Mouse (Mus musculus) CD4-positive, CD25-positive, alpha-beta regulatory T cell, adult 2 months (primary cell): Measurements from ENCODE around the gene Stx18.

Experiments
- DNase-seq: peaks from one replicate; pipeline ENCODE4 v3.0.0-alpha.2; 2012; ENCODE audit warnings: low read depth, low spot score

The Stx18 gene

DNA sequence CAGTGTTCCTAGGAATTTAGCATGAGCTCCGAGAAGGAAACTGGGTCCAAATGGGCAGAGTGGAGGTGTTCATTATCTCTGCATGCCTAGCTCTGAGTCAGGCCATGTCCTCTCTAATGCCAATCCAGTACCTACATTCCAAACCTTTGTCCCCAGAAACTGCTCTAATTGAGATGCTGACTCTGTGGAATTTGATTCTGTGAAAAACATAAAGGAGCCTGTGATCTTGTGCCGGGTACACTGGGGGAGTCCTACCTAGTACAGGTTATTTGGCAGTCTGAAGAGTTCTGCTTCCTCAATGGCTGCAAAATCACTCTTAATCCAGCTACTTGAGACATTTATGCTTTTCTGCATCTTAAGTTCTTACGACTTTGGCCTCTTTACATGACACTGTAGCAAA, 40.0 kb downstream of the Stx18 start:
- DNase-seq, result no peak

DNA sequence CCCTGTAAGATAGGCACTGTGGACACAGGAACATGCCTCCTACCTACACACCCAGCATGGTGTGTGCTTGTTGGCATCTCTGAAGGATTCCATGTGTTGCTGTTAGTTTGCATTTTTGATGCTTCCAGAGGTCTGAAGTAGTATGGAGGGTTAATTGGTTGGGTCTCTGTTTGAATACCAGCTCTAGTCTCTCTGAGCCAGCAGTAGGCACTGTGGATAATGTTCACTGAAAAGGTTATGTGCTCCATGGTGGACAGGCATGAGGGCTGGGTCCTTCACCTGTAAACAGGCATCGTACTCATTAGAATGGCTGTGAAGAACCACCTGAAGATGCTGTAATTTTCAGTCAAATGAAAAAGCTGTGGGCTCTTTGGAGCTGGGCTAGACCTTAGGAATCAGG, 41.9 kb downstream of the Stx18 start:
- DNase-seq, result no peak

DNA sequence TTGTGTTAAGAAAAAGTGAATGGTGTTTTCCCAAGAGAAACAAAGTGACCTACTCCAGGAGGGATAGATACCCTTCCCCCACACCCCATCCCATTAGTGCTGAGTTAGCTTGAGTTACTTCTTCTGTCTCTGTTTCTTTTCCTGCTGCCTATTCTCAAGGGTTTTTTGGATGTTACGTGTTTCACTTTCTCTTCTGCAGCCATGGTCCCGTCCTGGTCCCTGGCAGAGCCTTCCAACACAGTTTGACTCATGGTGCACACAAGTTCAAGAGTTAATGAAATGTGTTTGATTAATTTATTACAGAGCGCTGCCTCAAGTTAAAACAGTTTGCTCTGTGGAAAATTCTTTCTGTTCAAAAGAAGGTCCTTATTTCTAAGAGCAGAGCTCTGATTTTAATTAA, 44.0 kb downstream of the Stx18 start:
- DNase-seq, result no peak

DNA sequence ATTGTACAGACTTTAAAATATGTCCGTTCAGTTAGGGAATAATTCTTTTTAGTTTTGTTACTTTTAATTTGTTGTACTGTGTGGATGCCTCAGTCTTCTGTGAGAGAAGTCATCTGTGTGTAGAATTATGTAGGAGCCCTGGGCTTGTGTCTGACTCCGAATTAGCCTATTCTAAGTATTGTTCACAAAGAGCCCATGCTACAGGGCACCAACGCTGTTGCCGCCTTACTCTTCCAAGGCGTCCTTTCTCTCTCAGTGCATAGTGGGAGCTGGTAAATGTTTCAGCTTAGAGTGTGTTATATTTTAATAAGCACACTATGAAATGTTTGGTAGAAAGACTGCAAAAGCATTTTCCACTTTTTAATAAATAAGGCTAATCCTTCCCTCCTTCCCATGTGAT, 44.8 kb downstream of the Stx18 start:
- no peak for DNase-seq

DNA sequence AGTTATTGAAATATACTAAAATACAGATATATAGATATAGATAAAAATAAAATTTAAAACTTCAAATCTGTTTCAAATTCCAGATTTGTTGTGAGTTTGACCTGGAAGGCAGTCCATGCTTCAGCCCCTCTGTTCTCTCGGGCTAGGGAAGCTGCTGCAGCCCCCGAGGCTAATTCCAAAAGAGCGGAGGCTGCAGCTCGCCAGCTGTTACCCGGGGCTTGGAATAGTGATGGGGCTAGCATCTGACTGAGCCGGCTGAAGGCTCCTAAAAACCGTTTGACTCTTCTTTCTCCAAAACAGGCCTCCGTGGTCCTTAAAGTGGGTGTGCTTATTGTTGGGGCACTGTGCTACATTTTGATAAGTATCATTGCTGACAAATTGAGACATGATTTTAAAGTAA, 46.1 kb downstream of the Stx18 start:
- DNase-seq, result no peak

DNA sequence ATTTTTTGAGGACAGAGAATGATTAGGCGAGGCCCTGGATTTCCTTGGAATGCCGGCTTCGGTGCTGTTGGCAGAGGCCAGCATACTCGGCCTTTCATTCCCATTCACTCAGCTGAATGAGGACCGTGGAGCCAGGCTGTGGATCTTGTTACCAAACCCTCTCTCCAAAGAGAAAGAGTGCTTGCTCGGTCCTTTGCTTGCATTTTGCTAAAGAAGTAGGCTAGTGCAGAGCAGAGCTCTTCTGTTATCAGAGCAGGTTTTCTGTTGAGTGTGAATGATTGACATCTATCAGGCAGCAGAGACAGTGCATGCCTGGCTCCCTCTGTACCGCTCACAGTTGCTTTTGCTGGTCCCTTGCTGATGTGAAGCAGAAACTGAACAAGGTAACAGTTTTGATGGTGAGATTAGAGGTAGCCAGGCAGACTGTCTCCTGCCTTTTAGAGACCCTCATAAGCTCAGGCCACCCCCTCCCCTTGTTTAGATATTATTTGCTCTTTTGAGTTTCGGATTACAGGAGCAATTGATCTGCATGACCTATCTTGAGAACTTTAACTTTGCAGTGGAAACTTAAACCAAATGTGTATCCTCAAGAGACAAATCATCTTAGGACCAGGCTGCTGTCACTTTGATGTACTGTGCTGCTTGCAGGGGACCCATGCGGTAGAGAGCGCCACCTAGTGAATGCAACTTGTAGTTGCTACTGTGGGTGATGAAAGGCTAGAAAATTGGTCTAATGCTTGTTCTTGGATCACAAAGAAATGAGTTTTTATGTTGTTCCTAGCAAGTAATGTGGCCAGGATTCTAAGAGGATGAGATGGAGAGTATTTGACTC, 47.2 kb downstream of the Stx18 start:
- peak; percentile 72 for DNase-seq

DNA sequence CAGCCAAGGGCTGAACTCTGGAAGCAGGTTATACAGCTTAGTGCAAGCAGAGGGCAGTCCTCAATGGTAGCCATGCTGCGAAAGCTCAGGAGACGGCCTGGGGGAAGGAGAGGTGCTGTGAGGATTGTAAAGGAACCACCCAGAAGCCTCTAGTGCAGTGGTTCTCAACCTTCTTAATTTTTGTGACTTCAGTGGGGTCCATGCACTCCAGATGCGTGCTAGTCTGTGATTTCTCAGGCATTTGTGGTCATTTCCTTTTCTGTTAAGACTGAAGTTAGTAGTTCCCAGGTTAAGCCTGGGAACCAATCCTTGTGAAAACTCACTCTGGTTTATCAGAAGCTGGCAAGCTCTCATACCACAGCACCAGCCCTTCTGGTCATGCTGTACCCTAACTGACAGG, 51.6 kb downstream of the Stx18 start:
- DNase-seq, result no peak

DNA sequence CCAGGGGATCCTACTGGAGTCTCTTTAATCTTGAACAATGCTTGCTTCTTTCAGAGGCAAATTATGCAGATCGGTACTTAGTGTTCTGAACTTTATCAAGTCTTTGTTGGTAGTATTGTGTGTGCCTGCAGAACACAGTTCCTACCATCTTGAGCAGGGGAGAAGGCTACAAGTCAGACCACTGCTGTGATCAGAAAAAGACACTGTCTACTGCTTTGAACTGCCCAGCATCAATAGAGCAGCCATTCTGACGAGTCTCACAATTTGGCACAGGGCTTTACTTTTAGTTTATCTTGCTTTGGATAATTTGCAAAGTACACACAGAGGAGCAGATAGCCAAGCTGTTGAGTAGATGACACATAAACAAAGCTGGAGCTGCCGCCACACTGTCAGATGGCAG, 52.0 kb downstream of the Stx18 start:
- DNase-seq, result no peak

DNA sequence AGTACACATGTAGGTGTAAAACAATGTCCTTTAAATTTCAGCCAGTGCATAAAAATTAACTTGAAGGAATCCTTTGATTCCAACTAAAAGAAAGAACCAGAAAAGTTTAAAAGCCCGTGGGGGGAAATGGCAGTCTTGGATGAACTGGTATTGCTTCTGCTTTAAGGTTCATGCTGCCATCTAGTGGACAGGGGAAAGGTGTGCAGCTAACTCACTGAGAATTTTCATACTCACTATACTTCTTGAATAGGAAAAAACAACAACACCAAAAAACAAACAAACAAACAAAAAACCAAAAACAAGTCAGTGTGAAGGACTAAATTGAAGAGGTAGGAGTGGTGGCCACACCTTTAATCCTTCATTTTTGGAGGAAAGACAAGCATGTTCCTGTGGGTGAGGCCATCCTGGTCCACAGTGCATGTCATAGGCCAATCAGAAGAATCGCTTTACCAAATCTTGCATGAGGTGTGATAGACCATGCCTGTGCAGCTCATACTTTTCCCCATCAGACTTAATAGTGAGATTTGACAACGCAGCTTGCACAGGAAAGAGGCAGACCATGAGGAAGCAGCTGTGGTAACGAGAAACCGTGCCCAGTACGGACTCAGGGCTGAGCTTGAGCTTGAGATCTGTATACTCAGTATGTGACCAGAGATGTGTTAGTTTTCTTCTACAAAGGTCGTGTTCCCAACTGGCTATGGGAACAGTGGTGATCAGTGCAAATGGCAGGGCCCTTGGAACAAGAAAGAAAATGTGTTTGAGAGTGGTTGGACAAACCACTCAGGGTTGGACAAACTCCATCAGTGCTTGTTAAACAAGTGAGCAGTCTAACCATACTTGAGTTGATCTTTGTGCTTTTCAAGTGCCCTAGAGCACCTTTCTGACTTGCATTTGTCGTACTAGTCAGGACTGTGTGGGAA, 52.8 kb downstream of the Stx18 start:
- DNase-seq, result peak; percentile 72

DNA sequence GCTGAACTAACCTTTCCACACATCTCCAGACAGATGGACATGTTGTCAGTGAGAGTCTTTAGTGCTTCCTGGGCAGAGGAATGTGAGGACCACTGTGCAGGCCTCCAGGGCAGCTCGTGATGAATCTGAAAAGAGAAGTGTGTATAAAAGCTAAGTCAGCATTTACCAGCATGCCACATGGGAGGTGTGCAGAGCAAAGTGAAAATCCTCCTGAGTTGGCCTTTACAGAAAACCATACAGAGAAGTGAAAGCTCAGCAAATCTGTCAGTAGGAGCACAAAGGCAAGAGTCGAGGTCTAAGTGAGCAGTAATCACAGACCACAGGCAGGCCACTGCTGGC, 53.4 kb downstream of the Stx18 start:
- no peak for DNase-seq

DNA sequence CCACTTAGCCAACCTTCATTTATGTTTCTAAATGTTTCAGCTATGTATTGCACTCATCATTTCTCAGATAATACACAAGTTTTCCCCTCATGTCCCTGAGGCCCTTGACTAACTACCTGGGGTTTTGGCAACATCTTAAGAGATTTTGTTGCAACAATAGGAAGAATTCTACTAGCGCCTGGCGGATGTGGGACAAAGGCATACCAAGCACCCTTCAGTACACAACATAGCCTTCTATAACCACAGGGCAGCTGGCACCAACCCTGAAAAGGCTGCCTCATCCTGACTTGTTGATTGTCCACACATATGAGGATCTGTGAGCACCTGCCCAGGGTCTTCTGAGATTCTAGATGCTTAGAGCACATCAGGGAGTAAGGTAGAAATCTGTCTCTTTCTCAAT, 55.8 kb downstream of the Stx18 start:
- DNase-seq, result no peak

DNA sequence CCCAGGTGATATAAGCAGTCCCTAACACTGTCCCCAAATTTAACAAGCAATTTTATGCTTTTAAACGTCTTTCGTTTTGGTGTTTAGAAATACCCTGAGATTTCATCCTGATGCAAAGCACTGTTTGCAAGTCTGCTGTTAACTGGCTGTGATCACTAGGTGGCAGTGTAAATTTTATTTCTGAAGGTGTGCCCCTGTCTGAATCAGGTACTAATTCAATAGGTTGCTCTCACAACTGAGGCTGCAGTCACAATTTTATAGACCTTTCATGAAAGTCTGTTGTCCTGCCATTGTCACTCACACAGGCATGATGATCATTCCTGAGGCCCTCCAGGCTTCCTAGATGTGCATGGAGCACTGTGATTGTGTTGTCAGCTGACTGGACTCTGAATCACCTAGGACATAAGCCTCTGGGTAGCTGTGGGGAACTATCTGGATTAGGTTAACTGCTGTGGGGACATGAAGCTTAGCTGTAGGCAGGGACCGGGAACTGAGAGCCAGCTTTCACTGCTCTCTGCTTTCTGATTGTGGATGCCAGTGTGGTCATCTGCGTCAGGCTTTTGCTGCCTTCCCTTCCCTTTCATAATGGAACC, 59.1 kb downstream of the Stx18 start:
- DNase-seq, result no peak

DNA sequence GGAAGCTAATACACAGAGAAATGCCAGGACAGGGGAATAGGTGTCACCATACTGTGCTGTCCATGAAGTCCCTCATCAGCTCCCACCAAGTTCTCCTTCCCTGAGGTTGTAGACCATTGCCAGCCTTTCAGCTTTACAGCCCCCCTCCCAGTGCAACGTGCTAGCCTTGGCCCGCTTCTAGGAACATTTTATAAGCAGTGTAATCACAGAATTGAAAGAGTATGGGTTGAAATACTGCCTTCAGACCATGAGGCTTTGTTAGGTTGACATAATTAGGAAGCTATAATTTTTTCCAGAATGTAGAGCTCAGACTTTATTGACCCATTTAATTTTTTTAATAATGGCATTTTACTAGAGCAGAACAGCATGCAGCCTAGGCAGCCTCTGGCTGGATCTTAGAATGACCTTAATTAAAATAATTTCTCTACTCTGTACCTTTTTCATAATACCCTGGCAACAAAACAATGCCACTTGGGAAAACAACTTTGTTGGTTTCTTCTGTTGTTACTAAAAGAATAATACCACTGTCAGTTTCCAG, 60.7 kb downstream of the Stx18 start:
- DNase-seq, result no peak

DNA sequence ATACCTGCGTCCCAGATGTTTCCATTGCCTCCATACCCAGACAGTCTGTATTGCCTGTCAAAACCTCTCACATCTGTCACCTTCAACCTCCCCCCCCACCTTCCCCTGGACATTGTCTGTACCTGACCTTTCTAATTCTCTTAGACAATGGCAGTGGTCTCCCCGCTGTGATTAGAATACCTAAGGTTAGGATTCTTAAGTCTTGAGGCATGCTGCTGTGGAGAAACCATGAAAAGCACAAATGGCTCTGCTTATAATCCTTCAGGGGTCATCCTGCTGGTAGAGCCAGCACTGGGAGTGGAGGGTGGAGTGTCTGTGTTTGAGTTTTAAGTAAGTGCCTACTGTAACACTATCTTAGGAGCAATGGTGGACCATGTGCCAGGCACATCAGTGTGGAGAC, 64.4 kb downstream of the Stx18 start:
- no peak for DNase-seq

DNA sequence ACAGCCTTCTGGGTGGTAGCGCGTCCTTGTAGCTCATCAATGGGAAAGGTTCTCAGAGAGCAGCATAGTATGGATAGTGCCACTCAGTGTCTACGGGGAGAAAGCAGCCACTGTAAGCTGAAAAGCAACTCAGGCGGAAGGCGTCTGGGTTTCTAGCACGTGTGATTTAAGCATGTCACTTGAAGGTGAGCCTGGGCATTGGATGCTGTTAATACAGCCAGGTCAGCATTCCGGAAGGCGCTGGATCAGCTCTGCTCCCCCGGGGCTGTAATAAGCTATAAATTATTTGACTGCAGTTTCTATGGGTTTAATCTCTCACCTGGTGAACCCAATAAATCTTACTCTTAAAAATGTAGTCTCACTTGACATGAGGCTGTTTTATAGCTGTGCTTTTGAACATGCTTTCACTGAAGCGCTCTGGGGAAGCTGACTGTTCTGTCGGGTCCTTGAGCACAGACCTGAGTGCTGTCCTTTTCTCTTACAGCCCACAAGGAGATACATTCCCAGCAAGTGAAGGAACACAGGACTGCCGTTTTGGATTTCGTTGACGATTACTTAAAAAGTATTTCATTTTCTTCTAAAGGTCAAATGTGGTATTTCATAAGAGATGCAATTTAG, 67.6 kb downstream of the Stx18 start:
- DNase-seq, result no peak

DNA sequence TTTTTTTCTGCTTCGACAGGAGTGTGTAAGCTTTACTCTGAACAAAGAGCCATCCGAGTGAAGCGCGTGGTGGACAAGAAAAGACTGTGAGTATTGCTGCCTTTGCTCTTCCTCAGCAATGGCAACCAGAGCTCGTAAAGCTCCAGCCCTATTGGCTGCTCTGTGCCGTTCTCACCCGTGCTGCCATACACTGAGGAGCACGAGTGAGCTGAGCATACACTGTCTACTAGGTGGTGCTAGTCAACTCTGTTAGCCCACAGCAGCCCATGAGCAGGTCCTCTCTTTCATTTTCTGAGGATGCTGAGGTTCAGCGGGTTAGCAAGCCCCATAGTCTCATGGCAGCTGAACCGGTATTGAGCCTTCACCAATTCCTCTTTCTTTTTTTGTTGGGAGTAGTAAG, 68.3 kb downstream of the Stx18 start:
- DNase-seq, result no peak

DNA sequence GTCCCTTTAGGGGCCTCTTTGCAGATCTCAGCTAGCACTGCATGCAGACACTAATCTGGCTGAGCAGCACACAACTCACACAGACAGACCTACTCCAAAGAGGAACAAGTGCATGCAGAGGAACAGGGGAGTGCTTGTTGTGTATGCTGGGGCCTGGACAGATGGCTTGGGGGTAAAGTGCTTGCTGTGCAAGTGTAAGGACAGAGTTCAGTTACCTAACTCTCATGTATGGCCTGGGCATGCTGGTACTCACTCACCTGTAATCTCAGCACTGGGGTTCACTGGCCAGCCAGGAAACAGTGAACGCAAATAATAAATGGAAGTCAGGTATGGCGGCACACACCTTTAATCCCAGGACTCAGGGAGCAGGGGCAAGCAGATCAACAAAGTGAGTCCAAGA, 76.0 kb downstream of the Stx18 start:
- DNase-seq, result no peak

DNA sequence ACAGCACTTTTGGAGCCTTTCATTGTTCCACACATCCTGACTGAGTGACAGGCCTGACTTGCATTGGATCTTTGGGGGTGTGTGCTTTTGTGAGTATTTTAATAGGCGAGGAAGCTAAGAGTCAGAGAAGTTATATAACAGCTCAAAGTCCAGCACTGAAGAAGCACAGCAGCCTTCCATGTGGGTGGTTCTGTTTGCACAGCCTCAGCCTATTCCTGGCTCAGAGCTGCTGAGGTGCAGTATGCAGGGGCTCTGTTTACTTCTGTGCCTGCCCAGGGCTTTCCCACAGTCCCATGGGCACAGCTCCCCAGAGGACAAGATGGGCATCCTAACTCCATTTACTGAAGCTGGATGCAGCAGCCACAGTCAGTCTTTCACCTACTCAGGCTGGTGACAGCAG, 78.5 kb downstream of the Stx18 start:
- DNase-seq, result no peak

DNA sequence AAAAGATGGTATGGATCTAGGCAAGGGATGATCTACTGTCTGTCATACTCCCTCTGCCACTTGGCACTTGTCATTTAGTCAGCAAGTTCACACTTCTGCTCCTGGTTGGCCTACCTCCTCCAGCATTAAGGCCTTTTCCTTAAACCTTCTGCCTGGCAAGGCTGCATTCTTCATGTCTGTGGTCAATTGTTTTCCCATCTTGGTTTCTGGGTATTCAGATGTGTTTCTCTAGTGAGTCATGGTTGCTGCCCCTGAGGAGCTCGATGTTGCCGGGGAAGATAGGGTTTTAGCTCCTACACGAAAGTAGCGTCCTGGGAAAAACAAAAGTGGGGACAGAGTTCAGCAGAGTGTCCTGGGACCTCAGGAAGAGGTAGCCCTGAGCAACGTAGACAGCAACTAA, 80.7 kb downstream of the Stx18 start:
- no peak for DNase-seq

DNA sequence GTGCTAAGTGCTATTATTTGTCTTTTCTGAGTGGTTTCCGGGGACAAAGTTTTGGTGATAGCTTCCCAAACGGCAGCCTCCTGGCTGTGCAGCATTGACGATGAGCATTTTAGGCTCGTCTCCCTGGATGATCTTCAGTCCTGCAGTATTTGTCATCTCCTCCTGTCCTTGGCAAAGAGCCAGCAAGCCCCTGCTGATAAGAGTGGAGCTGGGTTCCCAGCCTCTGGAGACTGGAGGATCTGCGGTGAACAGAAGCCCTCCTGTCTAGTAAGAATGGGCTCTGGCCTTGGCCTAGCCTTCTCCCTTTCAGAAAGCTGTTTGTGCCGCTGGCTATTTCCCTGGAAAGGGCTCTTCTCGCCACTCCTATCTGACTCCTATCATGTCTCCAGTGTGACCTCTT, 83.2 kb downstream of the Stx18 start:
- DNase-seq, result no peak

DNA sequence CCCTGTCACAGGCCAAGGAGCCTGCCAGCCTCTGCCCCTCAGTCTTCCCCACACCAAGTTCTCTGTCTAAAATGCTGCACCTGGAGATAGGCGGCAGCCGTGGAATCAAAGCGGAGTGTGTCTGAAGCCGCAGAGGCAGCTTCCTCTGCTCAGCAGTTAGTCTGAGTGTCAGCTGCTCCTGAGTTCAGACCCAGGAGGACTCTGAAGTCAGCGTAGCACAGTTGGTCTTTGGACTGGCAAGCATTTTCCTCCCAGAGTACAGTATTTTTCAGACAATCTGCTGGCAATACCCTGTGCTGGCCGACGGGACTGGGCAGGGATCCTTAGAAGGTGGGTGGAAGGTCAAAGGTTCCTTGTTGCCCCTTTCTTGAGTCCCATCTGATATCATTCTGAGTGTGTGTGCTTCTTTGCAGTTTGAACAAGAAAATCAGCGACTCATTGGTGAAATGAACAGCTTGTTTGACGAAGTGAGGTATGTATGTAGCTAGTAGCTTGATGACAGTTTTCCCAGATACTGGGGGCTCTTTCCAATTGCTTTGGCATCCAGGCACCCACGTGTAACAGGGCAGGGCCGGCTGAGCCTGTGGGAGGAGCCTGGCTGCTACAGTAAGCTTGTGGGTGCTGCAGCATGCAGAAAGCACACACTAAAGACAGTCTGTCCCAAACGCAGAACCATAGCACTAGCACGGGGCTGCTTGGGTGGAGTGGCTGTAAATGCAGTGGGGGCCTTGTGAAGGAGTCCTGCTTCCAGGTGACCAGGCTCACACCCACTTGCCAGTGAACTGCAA, 88.2 kb downstream of the Stx18 start:
- DNase-seq, result no peak
